Mouse (Mus musculus) heart, postnatal 0 days (tissue): ENCODE measurements around the gene A3galt2. TPM values are rescaled to one million over a fixed set of nuclear protein-coding genes. Genes with fewer than 3 reads are reported as not detected.
A peak's percentile ranks its signal among the peaks of the same experiment; 100 is the strongest.

ENCODE experiments used
- ATAC-seq: fragments of 200-750 bp; cut with Nextera tagmentation; 2 replicates; pipeline ENCODE4 v1.8.0; 2017; ENCODE audit warnings: low read depth, moderate number of reproducible peaks, moderate library complexity; ENCODE audit not compliant: insufficient read depth
- DNase-seq: peaks from one replicate; pipeline ENCODE4 v3.0.0-alpha.2; 2016; ENCODE audit warnings: low spot score
- H3K27ac ChIP-seq: fragments of 300-500 bp; sonication (generic); 2 replicates; pipeline ENCODE4 v1.5.1; 2014; ENCODE audit warnings: low read depth, mild to moderate bottlenecking
- H3K27me3 ChIP-seq: fragments of 300-500 bp; sonication (generic); 2 replicates; pipeline ENCODE4 v1.6.1; 2014; ENCODE audit warnings: low read length, mixed read lengths; ENCODE audit not compliant: control insufficient read depth, insufficient read depth
- H3K36me3 ChIP-seq: fragments of 300-500 bp; sonication (generic); replicated peaks from 2 replicates; pipeline ENCODE4 v1.6.1; 2014; ENCODE audit warnings: low read length, mixed read lengths; ENCODE audit not compliant: control insufficient read depth, insufficient read depth
- H3K4me1 ChIP-seq: fragments of 300-500 bp; sonication (generic); 2 replicates; pipeline ENCODE4 v1.6.1; 2014; ENCODE audit warnings: antibody characterized with exemption; ENCODE audit not compliant: control insufficient read depth, insufficient read depth
- H3K4me2 ChIP-seq: fragments of 300-500 bp; sonication (generic); 2 replicates; pipeline ENCODE4 v1.6.1; 2014; ENCODE audit warnings: low read depth, mild to moderate bottlenecking, low read length, moderate library complexity
- H3K4me3 ChIP-seq: fragments of 300-500 bp; sonication (generic); 2 replicates; pipeline ENCODE4 v1.5.1; 2014; ENCODE audit warnings: low read depth, low read length
- H3K9ac ChIP-seq: fragments of 300-500 bp; sonication (generic); replicated peaks from 2 replicates; pipeline ENCODE4 v1.6.1; 2014; ENCODE audit warnings: low read depth, low read length, mixed read lengths
- H3K9me3 ChIP-seq: fragments of 300-500 bp; sonication (generic); replicated peaks from 2 replicates; pipeline ENCODE4 v1.6.1; 2016; ENCODE audit warnings: low read length; ENCODE audit not compliant: control insufficient read depth
- CTCF ChIP-seq: IDR thresholded peaks from 2 replicates; pipeline ENCODE4 v1.5.1; 2016; ENCODE audit warnings: antibody characterized with exemption, control low read depth, low read depth
- EP300 ChIP-seq: IDR thresholded peaks from 2 replicates; pipeline ENCODE4 v1.6.1; 2016; ENCODE audit warnings: antibody characterized with exemption, low read depth
- WGBS: fragments of 180-500 bp; shearing (Covaris S2); extraction: QIAGEN DNeasy Blood & Tissue Kit; methylation state at CpG from one replicate; pipeline ENCODE4 v1.1.7; 2014; 5-methylcytosine and 5-hydroxymethylcytosine counted together
- polyA plus RNA-seq: library from polyadenylated mRNA; unstranded; fragments of >200 nt; fragmentation: Nextera tagmentation; extraction: Ambion mirVana; gene quantifications from 2 replicates; pipeline ENCODE4 v1.2.1, GENCODE M21; 2015
- total RNA-seq: library from RNA; depleted of rRNA; stranded (reverse); fragments of >200 nt; gene quantifications from 2 replicates; pipeline ENCODE4 v1.2.3, GENCODE M21; 2014; ENCODE audit warnings: low replicate concordance

A3galt2 gene
- total and polyA plus RNA-seq, 2 experiments from 2014 or later = 0.03 TPM; not detected in 1

DNA sequence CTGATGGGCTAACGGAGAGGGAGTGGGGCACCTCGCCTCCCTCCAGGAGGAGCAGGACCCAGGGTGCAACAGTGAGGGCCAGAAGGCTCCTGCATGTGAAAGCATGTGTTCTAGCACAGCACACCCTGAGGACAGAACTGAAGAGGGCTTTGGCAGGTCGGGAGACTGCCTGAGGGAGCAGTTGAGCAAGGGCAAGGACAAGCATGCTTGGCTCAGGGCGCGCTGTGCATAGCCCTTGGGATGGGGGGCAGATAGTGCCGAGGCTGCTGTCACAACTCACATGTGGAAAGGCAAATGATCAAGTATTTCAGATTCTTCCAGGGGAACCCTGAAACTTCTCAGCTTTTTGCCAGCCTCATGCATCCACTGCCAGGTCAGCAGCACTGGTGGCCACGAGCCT, 6.9 kb upstream of the A3galt2 start:
- Histone ChIP-seq H3K9ac (no peak overlapping the region), H3K27ac (no peak overlapping the region)
- 82% methylated on average over 7 of the region's 7 CpGs for WGBS

DNA sequence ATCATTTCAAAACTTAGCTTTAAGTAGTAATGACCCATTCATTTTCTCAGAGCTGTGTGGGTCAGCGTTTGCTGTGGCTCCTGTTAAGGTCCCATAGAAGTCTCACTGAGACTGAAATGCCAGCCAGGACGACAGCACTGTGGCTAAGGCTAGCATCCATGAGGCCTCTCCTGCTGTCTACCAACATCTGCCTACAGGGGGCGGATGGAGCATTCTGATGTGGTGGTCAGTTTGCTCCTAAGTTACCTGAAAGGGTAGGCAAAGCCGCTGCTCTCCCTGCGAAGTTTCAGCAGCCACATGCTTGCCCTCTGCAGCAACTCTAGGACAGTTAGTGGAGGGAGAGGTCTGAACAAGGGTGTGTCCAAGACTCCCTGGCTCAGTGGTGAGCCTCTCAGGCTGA, 4.2 kb upstream of the A3galt2 start:
- 68% methylated on average over 5 of the region's 5 CpGs for WGBS
- Histone ChIP-seq H3K9me3 (no peaks in the 10 kb centered on the region), H3K27ac (no peak overlapping the region), H3K4me1 (peaks cover 7% of the 10 kb centered on the region; the same call in 1 of the 2 replicates), H3K27me3 (no peaks in the 10 kb centered on the region), H3K4me2 (no peak overlapping the region), H3K9ac (no peak overlapping the region), H3K36me3 (peaks cover 83% of the 10 kb centered on the region), H3K4me3 (no peak overlapping the region)
- TF ChIP-seq EP300 (no peak), CTCF (peak; percentile 37)
- no peak for ATAC-seq
- no peak for DNase-seq

More for the DNA sequence above, 6.9 kb upstream of the A3galt2 start:
- peaks cover 98% of the 10 kb centered on the region for H3K36me3 ChIP-seq
- TF ChIP-seq CTCF (no peak), EP300 (no peak)
- H3K4me1 ChIP-seq = no peaks in the 10 kb centered on the region
- ATAC-seq (peak; percentile 31; the same call in 1 of the 2 replicates), DNase-seq (no peak)
- no peaks in the 10 kb centered on the region for H3K9me3 ChIP-seq
- H3K4me3 ChIP-seq = no peak overlapping the region
- no peaks in the 10 kb centered on the region for H3K27me3 ChIP-seq
- no peak overlapping the region for H3K4me2 ChIP-seq

- ATAC-seq (no peak), DNase-seq (no peak)
- no peaks in the 10 kb centered on the region for H3K27me3 ChIP-seq
Measured at GRCm38 (mm10) chr4:128752031-128752757, 3.0 kb upstream of the A3galt2 start.

DNA sequence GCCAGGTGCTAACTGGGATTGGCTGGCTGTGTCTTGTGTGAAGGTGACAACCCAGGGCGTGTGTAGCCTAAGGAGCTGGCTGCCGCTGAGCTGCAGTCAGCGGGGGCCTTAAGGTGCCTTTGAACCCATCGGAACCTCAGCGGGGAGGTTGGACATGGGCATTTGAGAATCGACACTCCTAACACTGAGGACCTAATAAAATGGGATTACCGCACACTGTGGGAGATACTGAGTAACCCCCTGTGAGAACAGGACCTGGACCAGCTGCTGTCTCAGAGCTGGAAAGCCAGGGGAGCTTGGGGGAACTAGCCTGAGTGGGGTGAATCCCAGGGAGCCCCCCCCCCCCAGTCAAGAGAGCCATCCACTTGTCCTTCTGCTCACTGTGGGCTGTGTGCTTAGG, 1.6 kb upstream of the A3galt2 start:
- no peaks in the 10 kb centered on the region for H3K27me3 ChIP-seq
- H3K4me1 ChIP-seq = peaks cover 9% of the 10 kb centered on the region; the same call in 1 of the 2 replicates
- H3K4me2 ChIP-seq = no peak overlapping the region
- TF ChIP-seq EP300 = no peak
- TF ChIP-seq CTCF = no peak
- H3K36me3 ChIP-seq = peaks cover 57% of the 10 kb centered on the region
- WGBS = 91% methylated on average over 7 of the region's 7 CpGs
- H3K9me3 ChIP-seq = no peaks in the 10 kb centered on the region
- ATAC-seq (no peak), DNase-seq (no peak)
- no peak overlapping the region for H3K9ac ChIP-seq
- no peak overlapping the region for H3K27ac ChIP-seq
- H3K4me3 ChIP-seq = no peak overlapping the region

More at GRCm38 (mm10) chr4:128752031-128752757, 3.0 kb upstream of the A3galt2 start:
- no peak overlapping the region for H3K4me2 ChIP-seq
- no peaks in the 10 kb centered on the region for H3K9me3 ChIP-seq
- H3K36me3 ChIP-seq = peaks cover 71% of the 10 kb centered on the region
- H3K4me1 ChIP-seq = peaks cover 9% of the 10 kb centered on the region; the same call in 1 of the 2 replicates
- no peak overlapping the region for H3K9ac ChIP-seq
- 81% methylated on average over 13 of the region's 13 CpGs for WGBS
- no peak overlapping the region for H3K4me3 ChIP-seq
- H3K27ac ChIP-seq = no peak overlapping the region
- TF ChIP-seq EP300 (no peak), CTCF (no peak)

DNA sequence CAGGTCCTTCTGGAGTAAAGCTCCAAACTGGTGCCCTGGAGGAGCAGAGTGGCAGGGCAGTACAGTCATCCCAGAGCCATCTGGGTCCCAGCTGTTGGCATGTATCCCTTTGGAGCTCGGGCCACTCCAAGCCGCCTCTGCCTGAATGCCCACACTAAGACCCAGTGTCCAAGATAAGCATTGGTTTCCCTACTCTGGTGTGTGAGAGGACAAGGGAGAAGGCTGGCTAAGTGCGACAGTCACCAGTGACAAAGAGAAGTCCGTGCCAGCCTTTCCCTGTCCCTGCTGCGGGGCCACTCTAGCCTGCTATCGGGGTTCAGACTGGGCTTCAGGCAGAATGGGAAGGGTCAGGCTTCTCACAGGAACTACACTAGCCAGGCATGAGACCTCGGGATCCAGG, 736 bp downstream of the A3galt2 start:
- Histone ChIP-seq H3K9ac (no peak overlapping the region), H3K9me3 (no peaks in the 10 kb centered on the region), H3K4me1 (peaks cover 9% of the 10 kb centered on the region; the same call in 1 of the 2 replicates), H3K36me3 (peaks cover 34% of the 10 kb centered on the region), H3K27ac (no peak overlapping the region), H3K27me3 (no peaks in the 10 kb centered on the region), H3K4me2 (no peak overlapping the region), H3K4me3 (no peak overlapping the region)
- 47% methylated on average over 7 of the region's 7 CpGs for WGBS
- peak; percentile 38; the same call in 1 of the 2 replicates for ATAC-seq
- no peak for DNase-seq
- TF ChIP-seq CTCF (no peak), EP300 (no peak)

DNA sequence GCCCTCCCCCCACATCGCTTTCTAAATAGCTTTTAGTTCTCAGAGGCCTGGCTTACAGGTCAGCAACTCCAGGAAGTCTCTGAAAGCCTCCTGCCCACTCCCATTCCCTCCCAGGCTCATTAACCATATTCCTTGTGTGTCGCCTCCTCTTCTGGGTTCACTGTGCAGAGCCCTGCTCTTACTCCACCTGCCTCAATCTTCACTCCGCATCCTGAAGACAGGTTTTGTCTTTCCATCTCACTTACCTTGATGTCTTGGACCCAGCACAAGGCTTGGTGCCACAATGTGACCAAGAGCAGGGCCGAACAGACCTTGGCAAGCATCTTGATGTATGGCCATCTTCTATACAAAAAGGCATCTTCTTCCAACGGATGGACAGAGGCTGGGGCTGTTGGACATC, 4.0 kb downstream of the A3galt2 start:
- no peak for TF ChIP-seq EP300
- TF ChIP-seq CTCF = no peak
- Histone ChIP-seq H3K36me3 (peaks cover 2% of the 10 kb centered on the region; the same call in 1 of the 2 replicates), H3K4me2 (no peak overlapping the region), H3K4me1 (peaks cover 9% of the 10 kb centered on the region; the same call in 1 of the 2 replicates), H3K4me3 (no peak overlapping the region), H3K9me3 (no peaks in the 10 kb centered on the region; the same call in 1 of the 2 replicates), H3K9ac (no peak overlapping the region), H3K27me3 (no peaks in the 10 kb centered on the region), H3K27ac (no peak overlapping the region)
- DNase-seq = no peak
- ATAC-seq = no peak
- WGBS = 79% methylated on average over 5 of the region's 5 CpGs
